Mouse (Mus musculus) bone marrow macrophage, adult 2 months (primary cell): ENCODE measurements around the gene Rab26. TPM values are rescaled to one million over a fixed set of nuclear protein-coding genes. Genes with fewer than 3 reads are reported as not detected.
A peak's percentile ranks its signal among the peaks of the same experiment; 100 is the strongest.

Experiments used
- H3K27ac ChIP-seq: 2 replicates; pipeline ENCODE4 v1.5.1; 2012; ENCODE audit warnings: low read depth, low read length; ENCODE audit not compliant: insufficient read depth
- H3K4me1 ChIP-seq: 2 replicates; pipeline ENCODE4 v1.6.1; 2012; ENCODE audit warnings: low read length; ENCODE audit not compliant: control insufficient read depth, insufficient read depth
- H3K4me3 ChIP-seq: 2 replicates; pipeline ENCODE4 v1.5.1; 2012; ENCODE audit warnings: mild to moderate bottlenecking, low read length, moderate library complexity; ENCODE audit not compliant: insufficient read depth
- CTCF ChIP-seq: IDR thresholded peaks from 2 replicates; pipeline ENCODE4 v1.5.1; 2012; ENCODE audit warnings: low read depth, mild to moderate bottlenecking, low read length, moderate library complexity
- POLR2A ChIP-seq: IDR thresholded peaks from 2 replicates; pipeline ENCODE4 v1.6.1; 2012; ENCODE audit warnings: mild to moderate bottlenecking, low read depth, low read length, borderline replicate concordance
- polyA plus RNA-seq: library from polyadenylated mRNA; stranded (reverse); fragments of >200 nt; gene quantifications from 2 replicates; pipeline ENCODE4 v1.2.4, GENCODE M21; 2012; ENCODE audit not compliant: missing spikeins, insufficient read depth, insufficient read length

Rab26 gene
- polyA plus RNA-seq, 1 experiment: 0.44 TPM

DNA sequence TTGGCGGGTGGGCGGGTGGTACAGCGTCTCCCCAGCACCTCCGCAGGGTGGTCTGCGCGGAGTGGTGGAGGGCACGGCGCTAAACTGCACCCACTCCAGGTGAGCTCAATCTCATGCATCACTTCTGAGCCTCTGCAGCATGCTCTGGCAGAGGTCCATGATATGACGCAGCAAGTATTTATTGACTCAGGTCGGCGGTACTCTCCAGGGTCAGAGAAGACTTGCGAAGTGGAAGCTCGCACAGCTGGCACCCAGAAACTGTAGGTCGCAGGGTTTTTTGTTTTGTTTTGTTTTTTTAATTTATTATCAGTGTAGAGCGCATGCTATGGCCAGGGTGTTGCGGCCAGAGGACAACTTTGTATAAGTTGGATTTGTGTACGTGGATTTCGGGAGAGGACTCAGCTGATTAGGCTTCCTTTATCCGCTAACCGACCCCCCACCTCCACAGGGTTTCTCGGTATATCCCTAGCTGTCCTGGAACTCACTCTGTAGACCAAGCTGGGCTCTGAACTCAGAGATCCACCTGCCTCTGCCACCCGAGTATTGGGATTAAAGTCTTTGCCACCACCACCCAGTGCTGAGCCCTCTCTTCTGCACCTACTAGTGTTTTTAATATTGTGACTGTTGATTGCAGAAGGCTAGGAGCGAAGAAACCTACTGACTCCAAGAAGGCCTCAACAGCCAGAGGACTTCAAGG lies 15.1 kb upstream of the Rab26 start:
- Histone ChIP-seq H3K27ac (peak overlapping the region; percentile 67), H3K4me3 (peak overlapping the region; percentile 59), H3K4me1 (peaks cover 12% of the 10 kb centered on the region)
- TF ChIP-seq POLR2A (no peak), CTCF (no peak)

GRCm38 (mm10) chr17:24548435-24548834 lies 14.4 kb upstream of the Rab26 start:
- TF ChIP-seq CTCF: no peak
- TF ChIP-seq POLR2A: no peak
- Histone ChIP-seq H3K4me1 (peaks cover 12% of the 10 kb centered on the region), H3K4me3 (peak overlapping the region; percentile 59), H3K27ac (peak overlapping the region; percentile 67)

DNA sequence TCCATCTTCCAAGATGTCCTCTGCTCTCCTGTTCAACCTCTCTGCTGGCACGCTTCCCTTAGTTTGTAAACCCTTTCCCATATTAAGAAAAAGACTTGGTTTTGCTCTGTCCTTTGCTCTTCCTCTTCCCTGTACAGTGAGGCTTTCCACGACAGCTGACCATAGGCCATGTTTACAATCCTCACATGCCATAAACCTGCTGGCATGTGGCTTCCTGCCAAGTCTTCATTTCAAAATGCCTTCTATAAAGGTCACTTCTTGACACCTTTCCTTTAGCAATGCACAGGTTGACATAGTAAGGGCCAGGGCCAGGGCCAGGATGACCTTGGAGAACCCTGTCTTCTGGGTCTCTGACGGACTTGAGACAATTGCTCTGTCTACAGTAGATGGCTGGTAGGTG lies 12.2 kb upstream of the Rab26 start:
- Histone ChIP-seq H3K27ac (no peak overlapping the region), H3K4me1 (peaks cover 7% of the 10 kb centered on the region), H3K4me3 (no peak overlapping the region)
- TF ChIP-seq CTCF: no peak
- no peak for TF ChIP-seq POLR2A

- Histone ChIP-seq H3K4me3 (no peak overlapping the region), H3K4me1 (peaks cover 3% of the 10 kb centered on the region; the same call in 1 of the 2 replicates), H3K27ac (no peak overlapping the region)
- no peak for TF ChIP-seq CTCF
- TF ChIP-seq POLR2A: no peak
Observed at GRCm38 (mm10) chr17:24545247-24545646, 11.2 kb upstream of the Rab26 start.

DNA sequence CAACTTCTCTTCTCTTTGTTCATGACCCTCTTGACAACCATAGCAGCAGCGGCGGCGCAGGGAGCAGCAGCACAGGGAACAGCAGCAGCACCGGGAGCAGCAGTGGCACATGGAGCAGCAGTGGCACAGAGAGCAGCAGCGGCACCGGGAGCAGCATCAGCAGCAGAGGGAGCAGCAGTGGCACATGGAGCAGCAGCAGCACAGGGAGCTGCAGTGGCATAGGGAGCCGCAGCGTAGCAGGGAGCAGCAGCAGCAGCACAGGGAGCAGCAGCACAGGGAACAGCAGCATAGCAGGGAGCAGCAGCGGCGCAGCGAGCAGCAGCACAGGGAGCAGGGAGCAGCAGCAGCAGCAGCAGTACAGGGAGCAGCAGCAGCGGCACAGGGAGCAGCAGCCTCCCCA lies 10.6 kb upstream of the Rab26 start:
- Histone ChIP-seq H3K4me3 (no peak overlapping the region), H3K4me1 (peaks cover 5% of the 10 kb centered on the region; the same call in 1 of the 2 replicates), H3K27ac (no peak overlapping the region)
- no peak for TF ChIP-seq CTCF
- TF ChIP-seq POLR2A: no peak

DNA sequence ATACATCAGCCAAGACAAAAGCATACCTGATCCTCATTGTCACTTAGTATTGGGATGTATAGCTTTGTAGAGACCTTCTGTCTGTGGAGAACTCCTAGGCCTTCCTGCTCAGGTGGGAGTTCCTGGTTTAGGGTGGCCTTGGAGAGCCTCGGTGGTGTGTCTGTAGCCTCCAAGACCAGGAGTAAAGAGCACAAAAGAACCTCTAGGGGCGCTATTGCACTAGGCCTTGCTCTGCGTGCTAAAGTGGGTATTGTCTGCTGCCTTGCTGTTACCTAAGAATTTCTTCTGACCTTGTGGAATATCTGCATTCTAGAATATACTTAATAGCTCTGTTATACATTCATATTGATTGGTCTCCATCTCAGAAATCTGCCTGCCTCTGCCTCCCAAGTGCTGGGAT lies 6.4 kb upstream of the Rab26 start:
- Histone ChIP-seq H3K27ac (no peak overlapping the region), H3K4me3 (no peak overlapping the region), H3K4me1 (peaks cover 6% of the 10 kb centered on the region; the same call in 1 of the 2 replicates)
- TF ChIP-seq CTCF (peak; percentile 52), POLR2A (no peak)

- TF ChIP-seq POLR2A: no peak
- no peak for TF ChIP-seq CTCF
- Histone ChIP-seq H3K4me1 (peaks cover 6% of the 10 kb centered on the region; the same call in 1 of the 2 replicates), H3K27ac (no peak overlapping the region), H3K4me3 (no peak overlapping the region)
Observed at GRCm38 (mm10) chr17:24538950-24539349, 4.9 kb upstream of the Rab26 start.

- H3K4me1 ChIP-seq: peaks cover 6% of the 10 kb centered on the region; the same call in 1 of the 2 replicates
- H3K4me3 ChIP-seq: no peak overlapping the region
- no peak for TF ChIP-seq POLR2A
- TF ChIP-seq CTCF: no peak
- H3K27ac ChIP-seq: no peak overlapping the region
Observed at GRCm38 (mm10) chr17:24537536-24537935, 3.5 kb upstream of the Rab26 start.

- Histone ChIP-seq H3K4me1 (peaks cover 8% of the 10 kb centered on the region; the same call in 1 of the 2 replicates), H3K27ac (no peak overlapping the region), H3K4me3 (no peak overlapping the region)
- TF ChIP-seq CTCF (no peak), POLR2A (no peak)
Observed at GRCm38 (mm10) chr17:24535300-24535699, 1.3 kb upstream of the Rab26 start.
